Mouse (Mus musculus) C2C12 (cell line): Measurements from ENCODE around the gene Hectd1.

Source experiments
- CEBPB ChIP-seq: IDR thresholded peaks from one replicate; pipeline ENCODE4 v1.6.1; 2011; ENCODE audit warnings: low read depth, mild to moderate bottlenecking, control low read depth, moderate library complexity
- CTCF ChIP-seq: IDR thresholded peaks from one replicate; pipeline ENCODE4 v1.5.1; 2011; ENCODE audit not compliant: control insufficient read depth, insufficient read depth, insufficient read length
- FOSL1 ChIP-seq: IDR thresholded peaks from one replicate; pipeline ENCODE4 v1.8.0; 2011; ENCODE audit warnings: mild to moderate bottlenecking, low read length; ENCODE audit not compliant: poor library complexity, insufficient read depth, severe bottlenecking
- MAX ChIP-seq: IDR thresholded peaks from one replicate; pipeline ENCODE4 v1.6.1; 2011; ENCODE audit warnings: mild to moderate bottlenecking, control low read depth
- MYOD1 ChIP-seq: IDR thresholded peaks from one replicate; pipeline ENCODE4 v1.6.1; 2011; ENCODE audit warnings: low read depth; ENCODE audit not compliant: control insufficient read depth, insufficient read length
- MYOG ChIP-seq: IDR thresholded peaks from one replicate; pipeline ENCODE4 v1.6.1; 2011; ENCODE audit not compliant: control insufficient read depth, insufficient read length; ENCODE audit errors: extremely low read depth
- USF1 ChIP-seq: IDR thresholded peaks from one replicate; pipeline ENCODE4 v1.6.1; 2011; ENCODE audit warnings: low read depth, mild to moderate bottlenecking, control low read depth, moderate library complexity

DNA sequence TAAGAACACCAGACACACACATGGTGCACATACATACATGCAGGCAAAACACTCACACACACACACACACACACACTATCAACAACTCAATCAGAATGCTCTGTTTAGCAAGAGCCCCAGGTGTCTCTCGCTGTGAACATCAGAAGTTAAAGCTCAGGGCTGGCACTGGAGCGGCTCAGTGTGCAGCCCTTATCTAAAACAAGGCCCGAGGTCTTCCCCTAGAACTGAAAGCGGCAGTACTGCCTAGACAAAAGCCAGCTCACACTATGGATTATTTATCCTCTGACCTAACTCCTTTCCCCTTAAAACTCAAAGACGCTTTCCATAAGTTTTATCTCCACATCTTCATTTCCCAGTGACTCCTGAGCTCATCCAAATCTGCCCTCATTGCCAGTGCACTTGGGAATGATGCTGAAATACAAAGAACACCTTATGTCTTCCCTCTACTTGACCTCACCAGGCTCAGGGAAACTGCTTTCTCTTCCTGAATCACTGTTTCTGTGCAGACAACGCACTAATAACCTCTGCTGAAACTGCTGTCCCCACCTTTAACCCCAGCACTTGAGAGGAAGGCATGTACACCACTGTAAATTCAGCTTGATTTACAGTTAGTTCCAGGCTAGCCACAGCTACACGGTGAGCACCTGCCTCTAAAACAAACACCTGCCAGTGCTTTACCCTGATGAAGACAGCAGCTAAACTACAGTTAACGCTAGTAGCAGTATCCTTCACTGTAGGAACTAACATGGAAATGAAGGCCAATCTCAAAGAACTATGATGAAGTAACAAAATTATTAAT lies 11.3 kb downstream of the Hectd1 start:
- TF ChIP-seq CTCF (no peak), MAX (no peak), MYOD1 (no peak), USF1 (no peak), FOSL1 (no peak), CEBPB (no peak), MYOG (no peak)
